Mouse (Mus musculus): ENCODE data around the gene Arhgap20.

DNA sequence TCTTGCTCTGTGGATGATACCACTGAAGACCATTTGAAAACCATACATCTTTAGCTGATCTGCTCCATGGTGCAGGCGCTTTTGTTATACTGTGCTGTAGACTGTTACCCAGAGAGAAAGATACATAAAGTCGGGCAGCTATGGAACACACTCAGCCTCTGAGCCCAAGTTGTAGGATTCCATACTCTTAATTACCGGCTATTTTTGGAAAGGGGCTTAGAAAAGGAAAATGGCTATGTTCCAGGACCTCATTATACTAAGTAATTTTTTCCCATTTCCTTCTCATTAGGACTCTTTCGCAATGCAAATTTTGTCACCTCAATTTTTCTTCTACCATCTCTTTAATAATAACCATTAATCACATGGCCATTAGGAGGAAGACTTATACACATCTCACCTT is 25.3 kb upstream of the Arhgap20 start:
- TF ChIP-seq CTCF (IDR thresholded peaks at IDR 0.05; ENCODE audit: insufficient read depth, low read length) = no peak
- no peak for TF ChIP-seq POLR2A (IDR thresholded peaks at IDR 0.05; ENCODE audit: borderline replicate concordance, extremely low read depth, low read depth, low read length)

All from lung, adult 2 months (tissue).